Mouse (Mus musculus): Measurements from ENCODE around the gene Mrpl52. TPM values are rescaled to one million over a fixed set of nuclear protein-coding genes. Genes with fewer than 3 reads are reported as not detected.

Gene Mrpl52
- polyA plus RNA-seq, 1 experiment from 2014 or later: 222 TPM

DNA sequence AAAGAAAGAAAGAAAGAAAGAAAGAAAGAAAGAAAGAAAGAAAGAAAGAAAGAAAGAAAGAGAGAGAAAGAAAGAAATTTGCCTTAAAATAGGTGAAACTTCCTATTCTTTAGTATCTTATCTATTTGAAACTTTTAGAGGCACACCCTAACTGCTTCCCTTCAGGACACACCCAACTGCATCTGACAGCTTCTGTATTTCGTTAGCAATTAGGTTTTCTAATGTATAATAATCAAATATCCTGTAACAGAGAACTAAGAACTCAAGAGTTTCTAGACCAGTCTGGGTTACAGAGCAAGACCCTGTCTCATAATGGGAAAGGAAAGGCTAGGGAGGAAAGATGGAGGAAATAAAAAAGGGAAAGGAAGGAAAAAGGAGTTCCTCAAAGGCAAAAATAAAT lies 2.1 kb upstream of the Mrpl52 start:
- no peak for ATAC-seq
- in situ Hi-C loops (cut with MboI; ENCODE audit: low pct_unique_long_range_greater_than_20kb): loop anchor here (25.0 kb wide), 1 partner anchor 362 kb away; no protein-coding TSS in a partner anchor
- ChIA-PET CTCF (interaction anchor here (3.2 kb wide), 1 partner anchor 25 kb away, joined by 20 read pairs; no protein-coding TSS in a partner anchor), POLR2A (no interaction called here)
- no peak for DNase-seq (ENCODE audit: low read depth, low spot score)
- H3K27me3 ChIP-seq: no peaks in the 10 kb centered on the region
- TF ChIP-seq CTCF (IDR thresholded peaks at IDR 0.05): no peak

DNA sequence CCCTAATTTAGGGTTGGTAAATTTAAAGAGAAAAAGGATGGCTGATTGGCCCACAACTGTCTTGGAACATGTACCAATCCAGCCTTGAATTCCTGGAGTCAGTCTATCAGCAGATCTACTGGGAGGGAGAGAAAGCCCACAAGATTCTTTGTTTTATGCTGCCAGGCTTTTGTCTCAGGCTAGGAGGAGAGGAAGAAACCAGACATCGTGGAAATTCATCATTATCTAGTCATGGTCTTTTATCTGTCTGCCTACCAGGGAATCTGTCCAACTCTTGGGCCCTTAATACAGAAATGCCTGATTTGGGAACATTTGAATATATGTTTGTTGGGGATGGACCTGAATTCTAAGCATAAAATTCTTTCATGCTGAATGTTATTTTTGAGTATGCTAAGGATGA lies 1.2 kb upstream of the Mrpl52 start:
- in situ Hi-C loops (cut with MboI; ENCODE audit: low pct_unique_long_range_greater_than_20kb): no loop called here
- no peaks in the 10 kb centered on the region for H3K27me3 ChIP-seq
- no peak for TF ChIP-seq CTCF (IDR thresholded peaks at IDR 0.05)
- ChIA-PET CTCF (interaction anchor here (3.2 kb wide), 1 partner anchor 24 kb away, joined by 20 read pairs; no protein-coding TSS in a partner anchor), POLR2A (no interaction called here)
- DNase-seq (ENCODE audit: low read depth, low spot score) (no peak), ATAC-seq (no peak)

DNA sequence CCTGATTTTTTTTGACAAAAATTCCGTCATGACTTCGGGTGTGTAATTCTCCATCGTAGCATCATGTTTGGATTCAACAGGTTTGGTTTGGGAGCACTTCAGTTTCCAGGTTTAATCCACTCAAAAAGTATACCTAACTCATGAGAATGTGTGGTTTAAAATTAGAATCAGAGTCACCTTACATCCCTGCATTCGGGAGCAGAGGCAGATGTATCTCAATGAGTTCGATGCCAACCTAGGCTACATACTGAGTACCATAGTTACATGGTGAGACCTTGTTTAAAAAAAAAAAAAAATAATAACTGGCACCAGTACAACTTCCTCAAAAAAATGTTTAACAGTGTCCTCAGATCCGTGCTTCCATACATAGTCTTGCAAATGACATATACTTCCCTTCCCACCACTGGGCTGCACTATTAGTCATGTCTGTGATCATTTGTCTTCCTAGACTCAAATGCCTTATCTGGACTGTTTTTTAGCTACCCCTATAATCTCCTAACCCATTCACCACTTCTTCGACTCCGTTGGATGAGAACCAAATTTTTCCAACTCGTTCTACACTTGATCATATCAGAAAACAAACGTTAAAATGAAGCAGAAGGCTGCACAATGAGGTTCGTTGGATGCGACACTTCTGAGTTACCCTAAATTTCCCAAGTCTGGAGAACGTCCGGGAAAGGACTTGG lies 563 bp upstream of the Mrpl52 start:
- no peaks in the 10 kb centered on the region for H3K27me3 ChIP-seq
- in situ Hi-C loops (cut with MboI; ENCODE audit: low pct_unique_long_range_greater_than_20kb): no loop called here
- peak; percentile 10 for ATAC-seq
- DNase-seq (ENCODE audit: low read depth, low spot score): no peak
- POLR2A ChIA-PET: interaction anchor here (0.5 to 1.2 kb wide), 3 partner anchors 14 to 369 kb away, joined by 3 read pairs; no protein-coding TSS in a partner anchor
- no peak for TF ChIP-seq CTCF (IDR thresholded peaks at IDR 0.05)
- CTCF ChIA-PET: interaction anchor here (2.3 kb wide), 1 partner anchor 11 kb away, joined by 7 read pairs; no protein-coding TSS in a partner anchor

DNA sequence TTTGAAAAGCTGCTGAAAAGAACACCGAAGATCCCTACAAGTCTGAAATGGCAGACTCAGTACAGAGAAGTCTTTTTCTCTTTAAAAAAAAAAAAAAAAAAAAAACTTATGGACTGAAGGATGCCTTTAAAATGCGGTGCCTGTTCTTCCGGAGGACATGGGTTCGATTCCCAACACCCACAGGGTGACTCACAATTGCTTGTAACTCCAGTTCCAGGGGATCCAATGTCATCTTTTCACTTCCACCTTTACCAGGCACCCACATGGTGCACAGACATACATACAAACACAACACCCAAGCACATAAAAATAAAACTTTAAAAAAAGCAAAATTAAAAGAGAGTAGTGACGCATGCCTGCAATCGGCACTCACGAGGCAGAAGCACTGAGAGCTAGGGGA lies 987 bp downstream of the Mrpl52 start:
- in situ Hi-C loops (cut with MboI; ENCODE audit: low pct_unique_long_range_greater_than_20kb): no loop called here
- CTCF ChIA-PET: interaction anchor here (1.1 to 2.3 kb wide), 2 partner anchors 9 to 13 kb away, joined by 3 to 7 read pairs; no protein-coding TSS in a partner anchor
- no peak for DNase-seq (ENCODE audit: low read depth, low spot score)
- no peak for TF ChIP-seq CTCF (IDR thresholded peaks at IDR 0.05)
- POLR2A ChIA-PET: interaction anchor here (0.6 to 1.2 kb wide), 3 partner anchors 13 to 412 kb away, joined by 3 read pairs; no protein-coding TSS in a partner anchor
- H3K27me3 ChIP-seq: no peaks in the 10 kb centered on the region
- no peak for ATAC-seq

DNA sequence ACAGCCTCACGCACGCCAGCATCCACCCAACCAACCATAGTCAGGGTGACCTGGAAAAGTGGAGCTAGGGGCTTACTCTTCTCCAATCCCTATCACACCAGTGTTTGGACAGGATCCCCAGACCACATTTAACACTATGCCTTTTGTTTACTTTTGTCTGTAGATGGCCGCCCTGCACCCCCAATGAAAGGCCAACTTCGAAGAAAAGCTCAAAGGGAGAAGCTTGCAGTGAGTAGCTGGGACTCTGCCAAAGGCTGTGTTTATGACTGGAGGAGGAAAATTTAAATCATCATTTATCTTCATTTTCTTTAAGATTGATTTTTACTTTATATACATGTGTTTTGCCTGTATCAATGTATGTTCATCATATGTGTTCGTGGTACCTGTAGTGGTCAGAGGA lies 1.7 kb downstream of the Mrpl52 start:
- TF ChIP-seq CTCF (IDR thresholded peaks at IDR 0.05): no peak
- ATAC-seq: no peak
- DNase-seq (ENCODE audit: low read depth, low spot score): no peak
- CTCF ChIA-PET: interaction anchor here (1.1 to 2.3 kb wide), 2 partner anchors 9 to 17 kb away, joined by 3 to 7 read pairs; no protein-coding TSS in a partner anchor
- in situ Hi-C loops (cut with MboI; ENCODE audit: low pct_unique_long_range_greater_than_20kb): no loop called here
- POLR2A ChIA-PET: no interaction called here
- no peaks in the 10 kb centered on the region for H3K27me3 ChIP-seq

DNA sequence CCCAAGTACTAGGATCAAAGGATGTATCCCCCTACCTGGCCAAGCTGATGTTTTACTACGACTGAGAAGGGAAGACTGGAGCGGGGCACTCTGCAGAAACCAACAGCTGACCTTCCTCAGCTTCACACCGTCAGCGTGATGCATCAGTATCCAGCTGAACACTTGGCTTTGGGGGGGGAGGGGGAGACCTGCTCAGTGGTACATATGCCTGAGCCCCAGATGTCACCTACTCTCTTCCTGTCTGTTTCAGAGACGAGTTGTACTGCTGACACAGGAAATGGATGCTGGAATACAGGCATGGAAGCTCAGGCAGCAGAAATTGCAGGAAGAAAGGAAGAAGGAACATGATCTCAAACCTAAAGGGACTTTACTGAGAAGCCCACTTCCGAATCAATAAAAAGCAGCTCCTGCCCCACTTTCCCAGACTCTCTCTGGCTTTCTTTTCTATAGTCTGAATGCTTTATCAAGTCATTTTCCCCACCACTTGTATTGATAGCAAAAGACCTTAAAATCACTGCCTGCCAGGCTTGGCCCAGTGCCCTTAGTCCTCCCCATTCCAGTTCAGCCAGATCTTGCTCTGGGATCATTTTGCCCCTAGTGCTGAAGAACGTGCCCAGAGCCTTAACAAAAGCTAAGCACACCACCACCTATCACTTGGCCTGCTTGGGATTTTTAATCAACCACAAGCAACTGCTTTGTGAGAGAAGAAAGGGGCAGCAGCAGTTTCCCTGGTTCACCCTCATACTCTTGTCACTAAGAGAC lies 2.8 kb downstream of the Mrpl52 start:
- no peak for TF ChIP-seq CTCF (IDR thresholded peaks at IDR 0.05)
- DNase-seq (ENCODE audit: low read depth, low spot score) (no peak), ATAC-seq (no peak)
- ChIA-PET CTCF (interaction anchor here (0.9 to 1.2 kb wide), 3 partner anchors 16 to 36 kb away, joined by 3 read pairs; no protein-coding TSS in a partner anchor), POLR2A (interaction anchor here (1.1 to 1.4 kb wide), 2 partner anchors 14 to 41 kb away, joined by 3 read pairs; no protein-coding TSS in a partner anchor)
- no peaks in the 10 kb centered on the region for H3K27me3 ChIP-seq
- in situ Hi-C loops (cut with MboI; ENCODE audit: low pct_unique_long_range_greater_than_20kb): no loop called here

DNA sequence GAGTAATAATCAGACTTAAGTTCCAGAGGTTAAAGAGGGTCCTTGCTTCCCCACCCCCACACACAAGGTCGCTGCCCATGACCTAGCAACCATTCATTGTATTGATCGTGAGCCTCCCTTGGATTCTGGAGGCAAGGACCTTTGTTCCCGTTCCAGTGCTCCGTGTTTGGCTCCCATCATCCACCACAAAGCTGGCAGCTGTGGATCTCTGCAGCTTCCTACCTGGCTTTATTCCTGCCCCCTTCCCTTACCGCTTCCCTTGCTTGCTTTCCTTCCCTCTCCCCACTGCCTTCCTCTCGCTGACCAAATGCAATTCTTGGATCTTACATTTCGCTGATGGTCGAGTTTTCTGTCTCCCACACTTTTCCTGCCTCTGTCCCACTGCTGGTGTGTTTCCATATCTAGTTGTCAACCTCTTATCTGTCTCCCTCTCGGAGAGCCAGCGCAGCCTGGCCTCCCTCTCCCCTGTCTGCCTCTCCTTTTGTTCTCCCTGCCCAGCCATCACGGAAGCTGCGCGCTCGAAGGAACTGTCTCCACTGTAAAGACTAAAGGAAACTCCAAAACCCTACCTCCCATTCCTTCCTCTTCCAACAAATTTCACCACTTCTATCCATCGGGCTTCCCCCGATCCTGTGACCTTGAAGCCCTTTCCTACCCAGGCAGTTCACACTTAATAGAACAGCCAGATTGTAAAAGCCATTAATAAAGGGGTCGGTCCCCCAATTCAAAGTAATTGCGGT lies 3.9 kb downstream of the Mrpl52 start:
- ChIA-PET POLR2A (interaction anchor here (1.4 kb wide), 1 partner anchor 40 kb away, joined by 3 read pairs; no protein-coding TSS in a partner anchor), CTCF (interaction anchor here (1.2 kb wide), 1 partner anchor 19 kb away, joined by 3 read pairs; no protein-coding TSS in a partner anchor)
- in situ Hi-C loops (cut with MboI; ENCODE audit: low pct_unique_long_range_greater_than_20kb): no loop called here
- no peaks in the 10 kb centered on the region for H3K27me3 ChIP-seq
- TF ChIP-seq CTCF (IDR thresholded peaks at IDR 0.05): no peak
- ATAC-seq: no peak
- DNase-seq (ENCODE audit: low read depth, low spot score): no peak

DNA sequence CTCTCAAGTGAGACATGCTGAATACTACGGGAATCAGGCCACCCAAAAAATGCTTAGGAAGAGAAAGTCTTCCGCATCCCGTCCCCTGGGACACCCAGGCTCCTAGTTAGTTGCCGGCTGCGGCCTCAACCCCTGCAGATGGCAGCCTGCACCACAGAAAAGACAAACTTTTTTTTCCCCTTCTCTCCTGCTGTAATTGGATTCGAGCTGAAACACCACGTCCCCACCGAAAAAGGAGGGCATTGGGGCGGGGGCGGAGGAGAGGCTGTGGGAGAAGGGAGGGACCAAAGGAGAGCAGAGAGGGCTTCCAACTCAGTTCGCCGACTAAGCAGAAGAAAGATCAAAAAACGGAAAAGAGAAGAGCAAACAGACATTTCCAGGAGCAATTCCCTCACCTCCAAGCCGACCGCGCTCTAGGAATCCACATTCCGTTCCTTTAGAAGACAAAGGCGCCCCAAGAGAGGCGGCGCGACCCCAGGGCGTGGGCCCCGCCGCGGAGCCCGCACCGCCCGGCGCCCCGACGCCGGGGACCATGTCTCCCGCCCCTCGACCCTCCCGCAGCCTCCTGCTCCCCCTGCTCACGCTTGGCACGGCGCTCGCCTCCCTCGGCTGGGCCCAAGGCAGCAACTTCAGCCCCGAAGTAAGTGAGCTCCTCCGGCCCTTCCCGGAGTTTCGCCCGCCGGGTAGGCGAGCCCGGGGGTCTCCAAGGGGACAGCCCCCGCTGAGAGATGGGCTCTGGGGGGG lies 4.8 kb downstream of the Mrpl52 start, which contains the start of gene Mmp14:
Mmp14 (plus strand) TSS at position 279 of the 744 bp plus-strand sequence.
- CTCF ChIA-PET: interaction anchor here (1.7 kb wide), 1 partner anchor 17 kb away, joined by 6 read pairs; no protein-coding TSS in a partner anchor
- DNase-seq (ENCODE audit: low read depth, low spot score): no peak
- ATAC-seq: peak; percentile 7
- no peaks in the 10 kb centered on the region for H3K27me3 ChIP-seq
- no peak for TF ChIP-seq CTCF (IDR thresholded peaks at IDR 0.05)
- POLR2A ChIA-PET: interaction anchor here (1.4 kb wide), 2 partner anchors 14 to 39 kb away, joined by 3 read pairs; partner anchors contain the start of gene Slc7a7
- in situ Hi-C loops (cut with MboI; ENCODE audit: low pct_unique_long_range_greater_than_20kb): no loop called here

DNA sequence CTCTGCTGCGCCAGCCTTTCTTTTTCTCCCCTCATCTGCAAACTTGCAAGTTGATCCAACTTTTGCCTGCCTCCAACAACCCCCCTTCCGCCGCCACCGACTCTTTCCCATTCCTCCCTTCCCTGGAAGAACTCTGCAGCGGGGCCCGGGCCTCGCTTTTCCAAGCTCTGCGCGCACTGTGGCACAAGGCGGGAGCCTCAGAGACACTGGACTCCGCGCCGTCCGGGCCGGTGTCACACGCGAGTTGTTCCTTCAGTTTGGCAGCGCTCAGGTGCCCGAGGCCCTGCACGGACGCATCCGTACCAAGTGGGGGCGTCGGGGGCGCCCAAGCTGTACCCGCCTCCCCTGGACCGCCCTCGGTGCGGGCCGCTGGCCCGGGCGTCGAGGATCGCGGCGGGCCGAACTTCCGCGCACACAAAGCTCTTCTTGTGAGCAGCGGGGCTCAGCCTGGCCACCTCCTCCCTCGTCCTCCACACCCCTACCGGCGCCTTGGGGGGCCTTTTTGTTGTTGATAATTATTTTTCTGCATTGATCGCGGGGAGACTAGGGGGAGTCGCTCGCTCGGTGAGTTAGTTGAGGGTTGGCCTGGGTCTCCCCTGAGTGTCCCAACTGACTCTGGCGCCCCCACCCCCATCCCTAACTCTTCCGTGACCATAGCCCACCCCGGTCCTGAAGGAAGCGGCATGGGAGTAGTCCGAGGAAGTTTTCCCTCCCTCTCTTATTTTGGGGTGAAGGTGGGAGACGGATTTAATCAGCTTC lies 5.5 kb downstream of the Mrpl52 start:
- CTCF ChIA-PET: interaction anchor here (1.7 kb wide), 1 partner anchor 17 kb away, joined by 6 read pairs; no protein-coding TSS in a partner anchor
- ATAC-seq: no peak

More for the DNA sequence above, 5.5 kb downstream of the Mrpl52 start:
- no peak for TF ChIP-seq CTCF (IDR thresholded peaks at IDR 0.05)
- POLR2A ChIA-PET: interaction anchor here (1.4 kb wide), 1 partner anchor 15 kb away, joined by 3 read pairs; the partner anchor contains the start of gene Slc7a7
- no peaks in the 10 kb centered on the region for H3K27me3 ChIP-seq
- in situ Hi-C loops (cut with MboI; ENCODE audit: low pct_unique_long_range_greater_than_20kb): no loop called here
- no peak for DNase-seq (ENCODE audit: low read depth, low spot score)
